In the genomic region with DNA sequence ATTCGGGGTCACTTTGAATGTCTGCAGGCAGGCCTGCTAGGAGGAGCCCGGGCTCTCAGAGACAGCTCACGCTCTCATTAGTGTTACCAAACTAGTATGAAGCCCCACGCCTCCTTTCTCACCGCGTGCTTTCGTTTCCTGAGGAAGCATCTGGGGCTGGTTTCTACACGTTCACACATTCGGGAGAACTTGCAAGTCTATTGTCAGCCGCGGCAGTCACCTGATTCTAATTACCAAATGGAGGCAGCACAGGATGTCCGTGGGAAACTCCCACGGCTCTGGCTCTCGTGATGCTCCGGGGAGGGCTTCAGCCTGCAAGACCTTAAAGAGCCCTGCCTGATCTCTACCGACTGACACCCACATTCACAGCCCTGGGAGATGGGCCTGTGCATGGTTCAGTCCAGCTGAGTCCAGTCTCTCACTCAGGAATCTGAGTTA, we compare ENCODE assay signal across 1 mouse cellular context.
TF ChIP-seq lines count a peak whose summit lies in the region.

No protein-coding gene starts in this region.

TF ChIP-seq in CH12.LX, 34 proteins besides CTCF, POLR2A, EP300 and RAD21 (continued from another document):
- TF ChIP-seq GABPA (IDR thresholded peaks at IDR 0.05; ENCODE audit: insufficient replicate concordance, low read depth, low read length) (no peak), CHD1 (IDR thresholded peaks at IDR 0.05; ENCODE audit: low read depth, low read length) (peak; percentile 71; the same call in 1 of the 2 replicates), JUN (IDR thresholded peaks at IDR 0.05; ENCODE audit: insufficient read depth, low read depth, low read length) (0 out of 2 replicates have a peak, but pooled peaks have one; percentile 15), IRF4 (IDR thresholded peaks at IDR 0.05; ENCODE audit: low read depth, low read length) (peak; percentile 92), CHD2 (IDR thresholded peaks at IDR 0.05; ENCODE audit: low read length) (peak; percentile 76), E2F4 (IDR thresholded peaks at IDR 0.05; ENCODE audit: insufficient replicate concordance, low read depth, low read length) (peak; percentile 44; the same call in 1 of the 2 replicates), USF2 (conservative IDR thresholded peaks at IDR 0.05; ENCODE audit: low read depth, low read length) (peak; percentile 58), NELFE (IDR thresholded peaks at IDR 0.05; ENCODE audit: low read depth, low read length) (no peak; the same call in 1 of the 2 replicates), ZNF384 (IDR thresholded peaks at IDR 0.05; ENCODE audit: low read depth, low read length) (0 out of 2 replicates have a peak, but pooled peaks have one; percentile 5), HCFC1 (IDR thresholded peaks at IDR 0.05; ENCODE audit: low read depth, low read length) (peak; percentile 50), ZC3H11A (IDR thresholded peaks at IDR 0.05; ENCODE audit: low read depth, low read length) (no peak), POLR2AphosphoS2 (IDR thresholded peaks at IDR 0.05; ENCODE audit: low read depth, low read length) (no peak), ZMIZ1 (IDR thresholded peaks at IDR 0.05; ENCODE audit: low read depth, low read length) (peak; percentile 58; the same call in 1 of the 2 replicates), KAT2A (IDR thresholded peaks at IDR 0.05; ENCODE audit: insufficient replicate concordance, low read length) (0 out of 2 replicates have a peak, but pooled peaks have one; percentile 71)
